Mouse (Mus musculus) neural tube, embryonic 14.5 days (tissue): ENCODE results near the gene Rnf169. TPM values are rescaled to one million over a fixed set of nuclear protein-coding genes. Genes with fewer than 3 reads are reported as not detected.

Source experiments
- ATAC-seq: fragments of 200-750 bp; cut with Nextera tagmentation; 2 replicates; pipeline ENCODE4 v1.8.0; 2017; ENCODE audit warnings: low read depth, mild to moderate bottlenecking, moderate TSS enrichment, moderate library complexity
- H3K27ac ChIP-seq: fragments of 300-500 bp; sonication (generic); 2 replicates; pipeline ENCODE4 v1.5.1; 2014; ENCODE audit warnings: low read depth, mild to moderate bottlenecking, control low read depth, low read length, moderate library complexity, mixed read lengths
- H3K27me3 ChIP-seq: fragments of 300-500 bp; sonication (generic); 2 replicates; pipeline ENCODE4 v1.6.1; 2014; ENCODE audit warnings: low read length; ENCODE audit not compliant: control insufficient read depth, insufficient read depth
- H3K36me3 ChIP-seq: fragments of 300-500 bp; sonication (generic); 2 replicates; pipeline ENCODE4 v1.6.1; 2014; ENCODE audit warnings: low read length, mixed read lengths; ENCODE audit not compliant: control insufficient read depth, insufficient read depth
- H3K4me1 ChIP-seq: fragments of 300-500 bp; sonication (generic); 2 replicates; pipeline ENCODE4 v1.6.1; 2014; ENCODE audit warnings: low read length; ENCODE audit not compliant: control insufficient read depth, insufficient read depth
- H3K4me2 ChIP-seq: fragments of 300-500 bp; sonication (generic); 2 replicates; pipeline ENCODE4 v1.6.1; 2014; ENCODE audit warnings: mild to moderate bottlenecking, low read depth, low read length, control low read depth
- H3K4me3 ChIP-seq: fragments of 300-500 bp; sonication (generic); 2 replicates; pipeline ENCODE4 v1.5.1; 2014; ENCODE audit warnings: low read depth, low read length, control low read depth, mixed read lengths
- H3K9ac ChIP-seq: fragments of 300-500 bp; sonication (generic); replicated peaks from 2 replicates; pipeline ENCODE4 v1.6.1; 2014; ENCODE audit warnings: low read depth, mild to moderate bottlenecking, control low read depth, low read length, mixed read lengths
- H3K9me3 ChIP-seq: fragments of 300-500 bp; sonication (generic); 2 replicates; pipeline ENCODE4 v1.6.1; 2016; ENCODE audit warnings: low read length; ENCODE audit not compliant: control insufficient read depth
- WGBS: fragments of 180-500 bp; shearing (Covaris S2); extraction: QIAGEN DNeasy Blood & Tissue Kit; methylation state at CpG from one replicate; pipeline ENCODE4 v1.1.7; 2014; 5-methylcytosine and 5-hydroxymethylcytosine counted together
- polyA plus RNA-seq: library from polyadenylated mRNA; unstranded; fragments of >200 nt; fragmentation: Nextera tagmentation; extraction: Ambion mirVana; gene quantifications from 2 replicates; pipeline ENCODE4 v1.2.1, GENCODE M21; 2014

The Rnf169 gene
- polyA plus RNA-seq, result 6.2 and 7.2 TPM in 2 replicates

- no peaks in the 10 kb centered on the region for H3K9me3 ChIP-seq
- peak within 1 kb of the TSS; percentile 75 for H3K4me2 ChIP-seq
- no peaks in the 10 kb centered on the region for H3K27me3 ChIP-seq
- no peaks in the 10 kb centered on the region for H3K36me3 ChIP-seq
- peak within 1 kb of the TSS; percentile 96 for H3K27ac ChIP-seq
- H3K4me1 ChIP-seq, result peaks cover 6% of the 10 kb centered on the region
- H3K4me3 ChIP-seq, result peak within 1 kb of the TSS; percentile 88
- peak within 1 kb of the TSS; percentile 95 for H3K9ac ChIP-seq
- ATAC-seq, result peak; percentile 95
- under 1% methylated on average over 46 of the region's 55 CpGs for WGBS
Measured at GRCm38 (mm10) chr7:99980132-99980591, at the start of gene Rnf169. Rnf169 (minus strand) TSS chr7:99980448.

GRCm38 (mm10) chr7:100029307-100029706, 49.1 kb upstream of the Rnf169 start:
- Histone ChIP-seq H3K27me3 (no peaks in the 10 kb centered on the region), H3K9me3 (no peaks in the 10 kb centered on the region), H3K4me1 (no peaks in the 10 kb centered on the region), H3K4me2 (no peak overlapping the region), H3K36me3 (no peaks in the 10 kb centered on the region), H3K4me3 (no peak overlapping the region), H3K9ac (no peak overlapping the region), H3K27ac (no peak overlapping the region)
- WGBS, result 36% methylated on average over 3 of the region's 3 CpGs
- ATAC-seq, result no peak

- Histone ChIP-seq H3K9me3 (no peaks in the 10 kb centered on the region), H3K27me3 (no peaks in the 10 kb centered on the region), H3K36me3 (no peaks in the 10 kb centered on the region), H3K4me2 (no peak overlapping the region), H3K4me1 (no peaks in the 10 kb centered on the region), H3K9ac (no peak overlapping the region), H3K4me3 (no peak overlapping the region), H3K27ac (no peak overlapping the region)
- WGBS, result 73% methylated on average over 5 of the region's 5 CpGs
- no peak for ATAC-seq
Measured at GRCm38 (mm10) chr7:100027353-100027752, 47.1 kb upstream of the Rnf169 start.

- no peak for ATAC-seq
- no peaks in the 10 kb centered on the region for H3K27me3 ChIP-seq
- no peaks in the 10 kb centered on the region for H3K9me3 ChIP-seq
- 94% methylated on average over 8 of the region's 8 CpGs for WGBS
- H3K36me3 ChIP-seq, result no peaks in the 10 kb centered on the region
- H3K9ac ChIP-seq, result no peak overlapping the region
- no peak overlapping the region for H3K27ac ChIP-seq
- no peaks in the 10 kb centered on the region for H3K4me1 ChIP-seq
- no peak overlapping the region for H3K4me3 ChIP-seq
- H3K4me2 ChIP-seq, result no peak overlapping the region
Measured at GRCm38 (mm10) chr7:100017056-100017455, 36.8 kb upstream of the Rnf169 start.

- no peaks in the 10 kb centered on the region for H3K4me1 ChIP-seq
- H3K4me2 ChIP-seq, result no peak overlapping the region
- H3K27ac ChIP-seq, result no peak overlapping the region
- no peaks in the 10 kb centered on the region for H3K9me3 ChIP-seq
- WGBS, result 62% methylated on average over 8 of the region's 8 CpGs
- H3K27me3 ChIP-seq, result peaks cover 2% of the 10 kb centered on the region; the same call in 1 of the 2 replicates
- no peak overlapping the region for H3K4me3 ChIP-seq
- no peak for ATAC-seq
- no peak overlapping the region for H3K9ac ChIP-seq
- no peaks in the 10 kb centered on the region for H3K36me3 ChIP-seq
Measured at GRCm38 (mm10) chr7:100014123-100014600, 33.9 kb upstream of the Rnf169 start.

- Histone ChIP-seq H3K4me3 (no peak overlapping the region), H3K4me2 (no peak overlapping the region), H3K9ac (no peak overlapping the region), H3K27ac (0 out of 2 replicates have a peak overlapping the region, but pooled peaks have one; percentile 44), H3K9me3 (no peaks in the 10 kb centered on the region), H3K4me1 (no peaks in the 10 kb centered on the region), H3K27me3 (peaks cover 12% of the 10 kb centered on the region), H3K36me3 (no peaks in the 10 kb centered on the region)
- no peak for ATAC-seq
- WGBS, result 32% methylated on average over 6 of the region's 6 CpGs
Measured at GRCm38 (mm10) chr7:100012515-100012914, 32.3 kb upstream of the Rnf169 start.

- ATAC-seq, result 0 out of 2 replicates have a peak, but pooled peaks have one; percentile 47
- Histone ChIP-seq H3K4me3 (no peak overlapping the region), H3K27ac (0 out of 2 replicates have a peak overlapping the region, but pooled peaks have one; percentile 44), H3K4me1 (no peaks in the 10 kb centered on the region), H3K9me3 (no peaks in the 10 kb centered on the region), H3K9ac (no peak overlapping the region), H3K27me3 (peaks cover 16% of the 10 kb centered on the region), H3K36me3 (no peaks in the 10 kb centered on the region), H3K4me2 (no peak overlapping the region)
- 47% methylated on average over 8 of the region's 8 CpGs for WGBS
Measured at GRCm38 (mm10) chr7:100012085-100012484, 31.8 kb upstream of the Rnf169 start.

GRCm38 (mm10) chr7:100010711-100011110, 30.5 kb upstream of the Rnf169 start:
- no peaks in the 10 kb centered on the region for H3K4me1 ChIP-seq
- ATAC-seq, result no peak
- H3K27me3 ChIP-seq, result peaks cover 27% of the 10 kb centered on the region
- H3K4me2 ChIP-seq, result no peak overlapping the region
- H3K27ac ChIP-seq, result no peak overlapping the region
- no peak overlapping the region for H3K9ac ChIP-seq
- H3K9me3 ChIP-seq, result no peaks in the 10 kb centered on the region
- WGBS, result 65% methylated on average over 5 of the region's 5 CpGs
- H3K36me3 ChIP-seq, result no peaks in the 10 kb centered on the region
- no peak overlapping the region for H3K4me3 ChIP-seq

- Histone ChIP-seq H3K9ac (no peak overlapping the region), H3K36me3 (no peaks in the 10 kb centered on the region), H3K27me3 (peaks cover 34% of the 10 kb centered on the region), H3K9me3 (no peaks in the 10 kb centered on the region), H3K4me3 (no peak overlapping the region), H3K27ac (no peak overlapping the region), H3K4me1 (no peaks in the 10 kb centered on the region), H3K4me2 (no peak overlapping the region)
- 13% methylated on average over 11 of the region's 11 CpGs for WGBS
- 0 out of 2 replicates have a peak, but pooled peaks have one; percentile 19 for ATAC-seq
Measured at GRCm38 (mm10) chr7:100009640-100010039, 29.4 kb upstream of the Rnf169 start.
